Mouse (Mus musculus): Measurements from ENCODE around the gene Hmcn2.

The Hmcn2 gene

DNA sequence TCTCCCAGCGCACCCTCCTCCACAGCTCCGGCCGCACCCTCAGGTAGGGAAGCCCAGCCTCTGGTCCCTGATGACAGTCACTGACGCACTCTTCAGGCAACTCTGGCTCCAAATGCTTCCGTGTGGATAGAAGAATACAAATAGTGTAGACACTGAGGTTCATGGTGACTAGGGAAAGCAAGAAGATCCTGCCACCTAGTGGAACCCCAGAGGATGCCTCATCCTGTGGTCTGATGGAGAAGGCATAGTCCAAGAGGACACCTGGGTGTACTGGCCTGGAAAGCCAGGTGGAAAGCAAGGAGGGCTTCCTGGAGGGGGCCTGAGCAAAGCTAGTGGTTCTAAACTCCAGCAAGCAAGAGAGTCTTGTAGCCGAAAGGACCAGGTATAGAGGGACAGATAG lies 106.7 kb downstream of the Hmcn2 start:
- no peak for DNase-seq

DNA sequence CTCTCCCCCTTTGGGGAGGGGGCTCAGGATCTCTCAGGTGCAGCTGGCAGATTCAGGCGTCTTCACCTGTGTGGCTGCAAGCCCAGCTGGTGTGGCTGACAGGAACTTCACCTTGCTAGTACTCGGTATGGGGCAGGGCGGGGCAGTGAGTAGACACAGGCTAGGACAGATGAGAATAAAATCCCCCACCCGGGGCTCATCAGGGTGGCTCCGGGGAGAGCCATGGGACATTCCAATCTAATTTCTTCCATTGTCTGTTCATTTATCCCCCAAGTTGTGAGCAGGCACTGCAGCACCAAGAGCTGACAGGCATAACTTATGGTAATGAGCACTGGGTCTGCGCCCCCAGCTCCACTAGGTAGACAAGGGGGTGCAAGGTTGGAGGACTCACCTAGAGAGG lies 108.4 kb downstream of the Hmcn2 start:
- no peak for DNase-seq

DNA sequence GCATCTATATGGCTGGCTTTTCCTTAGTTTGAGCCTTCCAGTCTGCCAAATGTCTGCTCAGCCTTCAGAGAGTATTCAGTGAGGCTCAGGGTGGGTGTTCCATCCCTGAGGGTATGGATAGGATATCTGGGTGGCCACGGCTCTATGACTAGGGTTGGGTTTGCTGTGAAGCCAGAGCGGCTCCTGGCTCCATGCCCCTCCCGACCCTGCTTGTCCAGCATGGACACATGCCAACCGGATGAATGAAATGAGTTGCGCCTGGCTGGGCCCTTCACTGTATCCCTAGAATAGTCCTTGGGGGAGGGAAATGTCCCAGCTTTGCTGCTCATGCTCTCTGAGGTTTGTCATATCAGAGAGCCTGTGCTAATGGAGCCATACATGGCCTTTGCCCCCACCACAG lies 117.3 kb downstream of the Hmcn2 start:
- DNase-seq: no peak

DNA sequence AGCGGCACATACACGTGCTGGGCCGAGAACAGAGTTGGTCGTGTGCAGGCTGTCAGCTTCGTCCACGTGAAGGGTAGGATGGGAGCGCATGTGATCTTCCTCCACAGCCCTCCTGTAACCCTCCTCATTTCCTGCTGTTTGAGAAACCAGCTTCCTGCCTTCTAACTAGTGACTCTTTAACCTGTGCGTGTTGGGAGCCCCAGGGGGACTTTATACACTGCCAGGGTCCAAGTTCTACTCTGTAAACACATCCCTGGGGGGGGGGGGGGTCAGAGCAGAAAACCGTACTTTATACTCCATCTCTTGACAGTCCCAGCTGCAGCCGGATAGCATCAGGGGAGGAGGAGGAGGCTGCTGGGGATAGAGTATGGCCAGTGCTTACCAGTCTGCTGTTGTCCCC lies 120.5 kb downstream of the Hmcn2 start:
- peak; percentile 71 for DNase-seq

DNA sequence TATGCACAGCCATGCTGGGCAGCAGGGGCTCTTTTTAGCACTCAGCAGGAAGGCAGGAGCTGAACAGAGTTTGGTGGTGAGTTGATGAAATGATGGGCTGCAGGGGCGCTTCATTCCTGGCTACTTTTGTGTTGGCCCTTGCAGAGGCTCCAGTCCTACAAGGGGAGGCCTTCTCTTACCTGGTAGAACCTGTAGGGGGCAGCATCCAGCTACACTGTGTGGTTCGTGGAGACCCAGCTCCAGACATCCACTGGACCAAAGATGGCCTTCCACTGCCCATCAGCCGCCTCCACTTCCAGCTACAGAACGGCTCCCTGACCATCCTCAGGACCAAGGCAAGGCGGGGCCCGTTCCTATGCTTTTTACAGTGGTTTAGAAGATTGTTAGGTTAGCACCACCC lies 121.4 kb downstream of the Hmcn2 start:
- peak; percentile 73 for DNase-seq

DNA sequence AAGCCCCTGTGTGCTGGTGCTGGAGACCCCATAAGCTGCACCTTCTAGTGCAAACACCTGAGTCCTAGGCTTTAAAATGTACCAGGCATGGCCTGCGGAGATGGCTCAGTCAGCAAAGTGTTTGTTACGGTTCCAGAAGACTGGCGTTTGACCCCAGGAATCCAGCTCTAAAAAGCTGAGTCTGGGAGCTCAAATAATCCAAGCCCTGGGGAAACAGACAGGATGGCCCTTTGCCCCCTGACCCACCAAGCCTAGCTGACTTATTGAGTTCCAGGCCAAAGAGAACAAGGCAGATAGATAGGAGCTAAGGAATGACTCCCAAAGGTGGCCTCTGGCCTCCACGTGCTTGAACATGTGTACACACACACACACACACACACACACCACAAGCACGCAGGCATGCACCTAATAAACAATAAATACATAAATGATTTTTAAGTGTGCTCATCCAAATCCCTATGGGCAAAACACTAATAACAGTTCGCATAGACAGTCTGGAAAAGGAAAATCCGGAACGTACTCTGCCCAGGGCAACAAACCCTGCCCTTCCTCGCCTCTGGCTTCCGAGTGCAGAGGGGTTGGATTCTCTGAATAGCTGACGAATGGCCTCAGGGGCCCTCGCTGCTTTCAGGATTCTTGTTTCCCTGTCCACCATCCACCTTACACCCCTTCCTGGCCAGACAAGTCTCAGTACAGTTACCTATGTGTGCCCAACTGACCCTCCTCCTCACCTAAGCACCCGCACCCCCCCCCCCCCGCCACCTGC lies 123.4 kb downstream of the Hmcn2 start:
- peak; percentile 59 for DNase-seq

DNA sequence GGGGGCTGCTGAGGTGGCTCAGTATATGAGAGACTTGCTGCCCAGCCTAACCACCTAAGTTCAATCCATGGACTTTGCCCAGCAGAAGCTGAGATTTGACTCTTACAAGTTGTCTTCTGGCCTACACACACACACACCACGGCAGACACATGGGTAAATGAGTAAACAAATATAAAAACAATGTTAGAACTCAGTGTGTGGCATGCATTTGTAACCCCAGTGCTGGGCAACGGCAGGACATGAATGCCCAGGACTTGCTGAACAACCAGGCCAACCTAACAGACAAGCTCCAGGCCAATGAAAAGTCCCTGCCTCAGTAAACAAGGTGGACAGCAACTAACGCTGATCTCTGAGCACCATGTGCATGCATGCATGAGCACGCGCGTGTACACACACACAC lies 125.4 kb downstream of the Hmcn2 start:
- DNase-seq: peak; percentile 73

GRCm38 (mm10) chr2:31442480-31443160 lies 128.4 kb downstream of the Hmcn2 start:
- DNase-seq: no peak

- DNase-seq: no peak
Observed at GRCm38 (mm10) chr2:31446036-31446435, 131.8 kb downstream of the Hmcn2 start.

DNA sequence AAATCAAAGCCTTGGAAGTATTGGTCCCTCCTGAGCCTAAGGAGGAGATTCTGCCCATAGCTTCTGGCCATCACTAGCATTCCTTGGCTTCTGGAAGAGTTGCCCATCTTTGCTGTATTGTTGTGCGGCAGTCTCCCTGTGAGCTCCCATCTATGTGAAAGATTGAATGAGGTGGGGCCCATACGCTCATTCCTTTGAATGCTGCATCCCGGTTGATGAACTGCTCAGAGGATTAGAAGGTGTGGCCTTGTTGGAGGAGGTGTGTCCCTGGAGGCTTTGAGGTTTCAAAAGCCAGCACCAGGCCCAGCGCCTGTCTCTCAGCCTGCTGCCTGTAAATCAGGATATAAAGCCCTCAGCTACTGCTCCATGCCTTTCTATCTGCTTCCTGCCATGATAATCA lies 132.2 kb downstream of the Hmcn2 start:
- no peak for DNase-seq

DNA sequence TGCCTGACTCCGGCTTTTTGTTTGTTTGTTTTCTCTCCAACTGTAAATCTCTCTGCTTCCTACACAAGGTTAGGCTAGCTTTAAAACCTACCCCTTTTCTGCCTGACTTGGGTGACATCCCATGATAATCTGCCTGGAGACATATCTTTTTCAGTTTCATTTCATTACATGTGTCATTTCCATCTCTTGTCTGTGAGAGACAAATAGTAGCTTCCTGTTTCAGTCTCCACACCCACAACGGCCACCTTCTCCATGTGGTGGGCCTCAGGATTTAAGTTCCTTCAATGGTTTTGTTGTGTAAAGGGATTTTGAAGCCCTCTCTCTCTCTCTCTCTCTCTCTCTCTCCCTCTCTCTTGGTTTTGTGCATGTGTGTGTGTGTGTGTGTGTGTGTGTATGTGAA lies 133.3 kb downstream of the Hmcn2 start:
- no peak for DNase-seq

- DNase-seq: no peak
Observed at GRCm38 (mm10) chr2:31448756-31449440, 134.7 kb downstream of the Hmcn2 start.

DNA sequence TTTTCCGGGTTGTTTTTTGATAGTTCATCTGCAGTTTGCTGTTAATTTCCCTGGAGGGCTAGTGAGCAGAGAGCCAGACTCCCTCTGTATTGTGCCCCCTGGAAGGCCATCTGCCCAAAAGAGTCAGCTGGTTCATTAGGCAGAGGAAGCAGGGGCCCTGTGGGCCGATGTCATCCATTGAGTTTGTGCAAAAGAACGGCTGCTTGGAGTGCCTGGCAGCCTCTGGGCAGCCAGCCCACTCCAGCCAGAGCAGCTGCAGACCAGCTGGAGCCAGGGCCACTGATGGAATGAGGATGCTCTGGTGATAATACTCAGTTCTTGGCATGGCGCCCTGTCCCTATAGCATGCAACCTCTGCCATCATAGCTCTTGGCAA lies 135.2 kb downstream of the Hmcn2 start:
- DNase-seq: peak; percentile 63

- DNase-seq: no peak
Observed at GRCm38 (mm10) chr2:31449902-31450301, 135.7 kb downstream of the Hmcn2 start.

DNA sequence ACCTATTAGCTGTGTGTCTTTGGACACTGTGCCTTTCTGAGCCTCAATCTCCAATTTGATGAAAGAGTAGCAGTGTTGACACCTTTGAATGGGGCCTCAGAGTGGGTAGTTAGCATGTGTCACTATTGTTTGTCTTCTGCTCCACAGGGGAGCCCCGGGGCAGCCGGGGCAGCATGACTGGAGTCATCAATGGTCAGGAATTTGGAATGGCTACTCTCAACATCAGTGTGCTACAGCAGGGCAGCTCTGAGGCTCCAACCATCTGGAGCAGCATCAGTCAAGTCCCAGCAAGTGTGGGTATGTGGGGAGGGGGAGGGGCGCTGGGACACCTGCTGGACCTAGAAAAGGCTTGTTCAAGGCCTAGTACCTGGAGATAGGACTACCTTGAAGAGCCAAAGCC lies 136.4 kb downstream of the Hmcn2 start:
- no peak for DNase-seq

- DNase-seq: no peak
Observed at GRCm38 (mm10) chr2:31451530-31451929, 137.3 kb downstream of the Hmcn2 start.

DNA sequence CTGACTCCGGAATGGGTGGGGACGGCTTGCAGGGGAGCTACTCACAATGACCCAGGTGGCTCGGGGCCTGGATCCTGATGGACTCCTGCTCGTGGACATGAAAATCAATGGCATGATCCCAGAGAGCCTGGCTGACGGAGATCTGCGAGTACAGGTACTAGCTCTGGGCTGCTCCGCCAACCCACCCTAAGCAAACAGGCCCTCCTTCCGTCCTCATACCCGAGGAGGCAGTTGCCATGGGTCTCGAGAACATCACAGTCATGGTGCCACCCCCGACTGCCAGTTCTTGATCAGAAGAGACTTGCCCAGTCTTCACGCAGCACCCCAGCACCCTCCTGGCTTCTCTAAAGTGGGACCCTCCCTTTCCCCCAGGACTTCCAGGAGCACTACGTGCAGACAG lies 138.8 kb downstream of the Hmcn2 start:
- DNase-seq: no peak

DNA sequence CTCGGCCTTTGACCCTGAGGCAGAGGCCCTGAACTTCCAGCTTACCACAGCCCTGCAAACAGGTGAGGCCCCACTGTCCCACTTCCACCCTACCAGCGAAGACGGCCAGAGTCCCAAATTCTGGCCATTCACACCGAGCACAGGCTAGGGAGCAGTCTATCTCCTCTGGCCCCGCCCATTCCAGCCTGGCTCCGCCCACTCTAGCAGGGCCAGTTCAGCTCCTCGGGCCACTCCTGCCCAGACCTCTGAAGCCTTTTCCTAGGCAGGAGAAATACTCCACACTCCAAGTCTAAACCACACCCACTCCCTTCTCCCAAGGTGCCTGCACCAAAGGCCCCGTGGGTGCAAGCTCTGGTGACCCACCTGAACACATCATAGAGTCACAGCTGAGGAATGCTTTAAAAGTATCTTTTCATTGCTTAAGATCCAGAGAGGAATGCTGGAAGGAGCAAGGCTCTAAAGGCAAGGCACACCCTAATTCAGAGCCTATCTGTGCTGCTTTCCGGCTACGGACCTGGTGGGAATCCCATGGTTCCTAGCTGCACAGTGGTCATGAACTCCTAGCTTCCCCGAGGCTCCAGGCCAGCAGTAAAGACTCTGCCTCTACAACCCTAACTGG lies 139.5 kb downstream of the Hmcn2 start:
- peak; percentile 76 for DNase-seq

DNA sequence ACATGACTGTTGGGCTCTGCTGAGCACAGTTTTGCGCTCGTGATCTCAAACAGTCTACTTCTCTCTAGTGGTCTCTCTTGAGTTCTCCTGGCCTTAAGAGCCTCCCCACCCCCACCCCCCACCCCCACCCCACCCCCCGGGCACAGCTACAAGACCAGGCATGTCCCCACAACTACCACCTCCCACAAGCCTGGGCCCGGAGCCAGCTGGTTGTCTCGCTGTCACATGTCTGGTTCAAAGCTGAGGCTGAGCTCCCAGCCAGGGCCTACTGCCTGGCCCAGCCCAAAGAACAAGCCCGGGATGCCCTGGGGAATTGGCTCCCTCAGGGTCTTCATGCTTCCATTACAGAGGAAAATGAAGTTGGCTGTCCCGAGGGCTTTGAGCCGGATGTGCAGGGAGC lies 140.1 kb downstream of the Hmcn2 start:
- peak; percentile 69 for DNase-seq

GRCm38 (mm10) chr2:31455418-31455817 lies 141.2 kb downstream of the Hmcn2 start:
- no peak for DNase-seq

DNA sequence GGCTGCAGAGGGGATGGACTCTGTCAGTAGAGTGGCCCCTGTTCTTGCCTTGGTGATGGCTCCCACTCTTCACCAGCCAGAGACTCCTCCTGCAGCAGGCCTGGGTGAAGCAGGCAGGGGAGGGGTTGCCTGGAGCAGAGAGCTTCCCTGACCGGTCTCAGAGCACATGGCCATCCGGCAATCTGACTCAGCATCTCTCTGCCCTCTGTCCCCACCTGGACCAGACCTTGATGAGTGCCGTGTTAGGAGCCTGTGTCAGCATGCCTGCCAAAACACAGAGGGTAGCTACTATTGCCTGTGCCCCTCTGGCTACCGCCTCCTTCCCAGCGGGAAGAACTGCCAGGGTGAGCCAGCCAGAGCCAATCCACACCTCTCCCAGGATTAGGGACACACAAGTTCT lies 144.2 kb downstream of the Hmcn2 start:
- DNase-seq: peak; percentile 65

DNA sequence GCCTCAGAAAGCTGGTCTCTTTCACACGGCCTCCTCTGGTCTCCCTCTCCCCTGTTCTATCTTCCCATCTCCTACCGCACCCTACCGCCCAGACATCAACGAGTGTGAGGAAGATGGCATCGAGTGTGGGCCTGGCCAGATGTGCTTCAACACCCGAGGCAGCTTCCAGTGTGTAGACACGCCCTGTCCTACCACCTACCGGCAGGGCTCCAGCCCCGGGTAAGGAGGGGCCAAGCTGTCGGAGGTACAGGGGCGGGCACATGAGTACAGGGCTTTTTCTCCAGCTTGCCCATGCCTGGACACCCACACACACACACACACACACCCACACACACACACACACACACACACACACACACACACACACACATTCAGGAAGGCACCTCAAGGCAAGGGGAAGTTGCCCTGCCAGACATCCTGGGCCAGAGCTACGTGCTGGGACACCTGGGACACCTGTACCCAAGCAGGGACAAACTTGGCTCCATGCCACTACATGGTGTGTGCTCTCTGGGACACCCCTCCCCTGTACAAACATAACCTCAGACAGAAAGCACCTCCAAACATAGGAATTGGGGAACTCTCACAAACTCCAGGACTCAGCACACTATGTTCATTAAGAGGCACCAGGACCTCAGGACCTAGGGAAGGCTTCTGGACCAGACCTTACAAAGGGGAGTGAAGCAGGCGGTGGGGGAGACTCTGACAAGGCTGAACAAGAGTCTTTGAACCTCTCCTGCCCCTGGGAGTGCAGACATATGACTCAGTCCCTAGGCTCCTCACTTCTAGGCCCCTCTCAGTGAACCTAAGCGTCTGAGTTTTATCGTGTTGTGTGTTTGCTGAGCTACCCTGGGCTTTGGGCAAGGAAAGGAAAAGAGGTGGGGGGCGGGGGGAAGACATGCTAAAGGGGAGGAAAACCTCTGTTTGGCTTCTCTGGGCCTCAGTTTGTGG lies 145.0 kb downstream of the Hmcn2 start:
- DNase-seq: no peak

Data from kidney, postnatal 14 days (tissue).